Mouse (Mus musculus) adrenal gland, adult 18-20 months (tissue): ENCODE measurements around the gene A930018P22Rik. TPM values are rescaled to one million over a fixed set of nuclear protein-coding genes. Genes with fewer than 3 reads are reported as not detected.
"Not testable (repeated sequence)": the region's sequence is repeated elsewhere in the genome, so short reads cannot be mapped to it uniquely, and the experiment has no call there.

Source experiments
- DNase-seq, 2 experiments: peaks; one replicate each; pipeline ENCODE4 v3.0.0; 2021 to 2022; ENCODE audit warnings: low spot score in 2 of 2
- total RNA-seq, 2 experiments: library from RNA; stranded (reverse); gene quantifications; 1 replicate in 1 of 2; 2 replicates in 1 of 2; pipeline ENCODE4 v1.2.3; 2021

The A930018P22Rik gene
- total RNA-seq, 2 experiments from 2014 or later = 0.89 to 1.5 TPM

- DNase-seq = not testable (repeated sequence)
These were observed 5.4 kb upstream of the A930018P22Rik start for GRCm38 (mm10) chr2:104117173-104117572.

GRCm38 (mm10) chr2:104119097-104119496 lies 3.5 kb upstream of the A930018P22Rik start:
- DNase-seq = no peak

GRCm38 (mm10) chr2:104120312-104120711 lies 2.3 kb upstream of the A930018P22Rik start:
- DNase-seq = no peak

- no peak for DNase-seq
These were observed 676 bp upstream of the A930018P22Rik start for GRCm38 (mm10) chr2:104121681-104122504.

GRCm38 (mm10) chr2:104123540-104123939 lies 971 bp downstream of the A930018P22Rik start:
- DNase-seq = no peak

GRCm38 (mm10) chr2:104124071-104124470 lies 1.5 kb downstream of the A930018P22Rik start:
- no peak for DNase-seq

- no peak for DNase-seq
These were observed 6.4 kb downstream of the A930018P22Rik start for GRCm38 (mm10) chr2:104128803-104129531.

- no peak for DNase-seq
These were observed 7.6 kb downstream of the A930018P22Rik start for GRCm38 (mm10) chr2:104130165-104130564.

- peak in 1 of 2 experiments; percentile 50 for DNase-seq
These were observed 8.4 kb downstream of the A930018P22Rik start for GRCm38 (mm10) chr2:104130969-104131368.

GRCm38 (mm10) chr2:104132266-104132859 lies 9.8 kb downstream of the A930018P22Rik start:
- no peak for DNase-seq

- no peak for DNase-seq
These were observed 10.7 kb downstream of the A930018P22Rik start for GRCm38 (mm10) chr2:104133042-104133810.

GRCm38 (mm10) chr2:104134150-104135056 lies 11.8 kb downstream of the A930018P22Rik start:
- peak in 1 of 2 experiments; percentile 66 for DNase-seq

GRCm38 (mm10) chr2:104135920-104136319 lies 13.4 kb downstream of the A930018P22Rik start:
- no peak for DNase-seq

GRCm38 (mm10) chr2:104142140-104142539 lies 19.6 kb downstream of the A930018P22Rik start:
- no peak for DNase-seq

GRCm38 (mm10) chr2:104144004-104144403 lies 21.4 kb downstream of the A930018P22Rik start:
- no peak for DNase-seq

GRCm38 (mm10) chr2:104145983-104146382 lies 23.4 kb downstream of the A930018P22Rik start:
- DNase-seq = peak; percentile 44 to 67

- no peak for DNase-seq
These were observed 25.5 kb downstream of the A930018P22Rik start for GRCm38 (mm10) chr2:104147910-104148561.

GRCm38 (mm10) chr2:104150608-104151397 lies 28.2 kb downstream of the A930018P22Rik start:
- DNase-seq = no peak
